Mouse (Mus musculus) heart, adult 2 months (tissue): Measurements from ENCODE around the gene Calcb.

Experiments
- CTCF ChIP-seq: fragments of 200-600 bp; IDR thresholded peaks from 2 replicates; pipeline ENCODE4 v1.8.1; 2022; ENCODE audit warnings: antibody characterized with exemption, mild to moderate bottlenecking, moderate library complexity
- POLR2A ChIP-seq: fragments of 200-500 bp; IDR thresholded peaks from 2 replicates; pipeline ENCODE4 v1.6.1; 2011; ENCODE audit warnings: mild to moderate bottlenecking, low read depth, low read length, control low read depth; ENCODE audit not compliant: insufficient read depth

DNA sequence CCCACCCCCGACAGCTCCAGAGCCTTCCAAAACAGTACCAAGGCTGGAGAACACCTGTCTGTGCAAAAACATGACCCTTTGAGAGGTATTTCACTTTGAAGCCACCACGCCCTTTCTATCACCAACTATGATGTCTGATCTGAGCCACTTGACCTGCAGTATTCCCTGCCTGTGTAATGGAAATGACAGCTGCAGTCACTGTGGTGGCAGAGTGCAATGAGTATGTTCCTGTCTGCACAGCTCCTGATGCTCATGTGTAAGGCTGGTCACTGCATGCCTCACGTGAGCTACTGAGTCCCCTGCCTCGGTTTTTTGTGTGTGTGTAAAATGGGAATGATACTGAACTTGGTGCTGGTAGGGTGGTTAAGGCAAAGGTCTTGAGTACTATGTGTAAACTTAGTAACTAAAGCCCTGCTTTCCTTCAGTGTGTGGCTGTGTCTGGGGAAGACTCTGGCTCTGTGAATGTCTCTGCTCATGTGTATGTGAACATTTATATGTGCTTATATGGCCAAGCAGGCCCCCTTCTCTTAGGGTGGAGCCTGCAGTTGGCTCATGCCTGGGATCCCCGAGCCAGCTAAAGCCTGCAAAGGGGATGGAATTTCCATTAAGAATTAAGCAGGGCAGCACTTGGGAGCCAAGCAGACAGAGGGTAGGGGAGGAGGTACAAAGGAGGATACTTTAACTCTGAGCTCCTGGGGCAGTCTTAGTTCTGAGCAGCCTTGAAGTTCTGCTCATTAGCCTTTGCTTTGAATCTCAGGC, 24.8 kb downstream of the Calcb start, which contains the start of gene Insc:
- no peak for TF ChIP-seq CTCF
- no peak for TF ChIP-seq POLR2A
